Mouse (Mus musculus): Measurements from ENCODE around the gene Gm45713.

GRCm38 (mm10) chr7:45129776-45130512 lies 6.1 kb downstream of the Gm45713 start:
- TF ChIP-seq GATA1 (IDR thresholded peaks at IDR 0.05; ENCODE audit: borderline replicate concordance, low read length) = no peak
- no peak for TF ChIP-seq FLI1 (IDR thresholded peaks at IDR 0.05; ENCODE audit: low read length)

Measured in megakaryocyte, embryonic 14.5 days (primary cell).